Mouse (Mus musculus) forebrain, embryonic 11.5 days (tissue): ENCODE results near the gene 3110082I17Rik. TPM values are rescaled to one million over a fixed set of nuclear protein-coding genes. Genes with fewer than 3 reads are reported as not detected.

Experiments used
- ATAC-seq: fragments of 200-750 bp; cut with Nextera tagmentation; replicated peaks from 2 replicates; pipeline ENCODE4 v1.8.0; 2017; ENCODE audit warnings: moderate TSS enrichment; ENCODE audit not compliant: low FRiP score
- DNase-seq: peaks from one replicate; pipeline ENCODE4 v3.0.0-alpha.2; 2017; ENCODE audit warnings: low spot score
- H3K27ac ChIP-seq: fragments of 300-500 bp; sonication (generic); 2 replicates; pipeline ENCODE4 v1.5.1; 2014; ENCODE audit warnings: low read depth, low read length
- H3K27me3 ChIP-seq: fragments of 300-500 bp; sonication (generic); 2 replicates; pipeline ENCODE4 v1.6.1; 2014; ENCODE audit warnings: mild to moderate bottlenecking, low read length, mixed read lengths; ENCODE audit not compliant: control insufficient read depth, insufficient read depth
- H3K36me3 ChIP-seq: fragments of 300-500 bp; sonication (generic); 2 replicates; pipeline ENCODE4 v1.6.1; 2014; ENCODE audit warnings: mild to moderate bottlenecking, low read length, moderate library complexity, mixed read lengths; ENCODE audit not compliant: control insufficient read depth, insufficient read depth
- H3K4me1 ChIP-seq: fragments of 300-500 bp; sonication (generic); replicated peaks from 2 replicates; pipeline ENCODE4 v1.6.1; 2014; ENCODE audit warnings: low read length, mixed read lengths; ENCODE audit not compliant: control insufficient read depth, insufficient read depth
- H3K4me2 ChIP-seq: fragments of 300-500 bp; sonication (generic); 2 replicates; pipeline ENCODE4 v1.6.1; 2014; ENCODE audit warnings: low read depth, mild to moderate bottlenecking, low read length, moderate library complexity, mixed read lengths; ENCODE audit not compliant: severe bottlenecking
- H3K4me3 ChIP-seq: fragments of 300-500 bp; sonication (generic); 2 replicates; pipeline ENCODE4 v1.5.1; 2014; ENCODE audit warnings: low read depth, low read length
- H3K9ac ChIP-seq: fragments of 300-500 bp; sonication (generic); 2 replicates; pipeline ENCODE4 v1.6.1; 2014; ENCODE audit warnings: low read length
- H3K9me3 ChIP-seq: fragments of 300-500 bp; sonication (generic); 2 replicates; pipeline ENCODE4 v1.6.1; 2016; ENCODE audit warnings: low read length, mixed read lengths; ENCODE audit not compliant: control insufficient read depth
- WGBS: fragments of 180-500 bp; shearing (Covaris S2); extraction: QIAGEN DNeasy Blood & Tissue Kit; methylation state at CpG from one replicate; pipeline ENCODE4 v1.1.7; 2014; 5-methylcytosine and 5-hydroxymethylcytosine counted together
- polyA plus RNA-seq: library from polyadenylated mRNA; unstranded; fragments of >200 nt; fragmentation: Nextera tagmentation; extraction: Ambion mirVana; gene quantifications from 2 replicates; pipeline ENCODE4 v1.2.1, GENCODE M21; 2014

The 3110082I17Rik gene
- polyA plus RNA-seq, 1 experiment from 2014 or later = 38.5 TPM

DNA sequence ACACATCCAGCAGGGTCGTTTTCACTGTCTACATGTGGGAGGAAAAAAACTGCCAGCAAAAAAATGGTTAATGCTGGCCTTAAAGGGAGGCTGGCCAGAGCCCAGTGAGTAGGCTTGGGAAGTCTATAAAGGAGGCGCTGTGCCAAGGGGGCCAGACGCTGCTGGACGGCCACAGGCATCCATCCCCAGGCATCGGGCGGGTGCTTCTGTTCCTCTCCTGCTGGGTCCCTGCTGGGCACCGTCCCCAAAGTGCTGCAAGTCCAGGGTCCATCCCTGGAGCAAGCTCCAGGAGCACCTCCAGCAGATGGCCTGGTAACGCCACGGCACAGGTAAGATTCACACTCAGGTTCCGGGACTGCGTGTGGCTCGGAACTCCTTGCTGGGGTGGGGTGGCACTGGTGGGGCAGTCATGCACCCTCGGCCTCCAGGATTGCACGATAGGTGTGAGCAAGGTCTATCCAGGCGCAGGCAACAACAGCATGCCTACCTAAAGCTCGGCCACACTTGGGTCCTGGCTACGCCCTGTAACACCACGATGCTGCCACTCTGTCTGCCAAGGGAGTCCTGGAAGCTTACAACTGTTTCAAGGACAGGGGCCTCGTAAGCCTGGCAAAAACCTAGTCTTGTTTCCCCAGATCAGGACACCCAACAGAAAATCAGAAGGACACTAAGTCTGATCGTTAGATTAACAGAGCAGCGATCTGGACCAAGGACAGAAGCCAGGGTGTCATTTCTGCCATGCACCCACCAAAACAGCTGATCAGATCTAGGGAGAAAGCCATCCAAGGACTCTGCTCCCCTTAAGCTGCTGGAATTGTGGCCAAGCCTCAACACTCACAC is 37.1 kb downstream of the 3110082I17Rik start, which contains the start of gene Gper1:
Gene Gper1, plus strand, starts transcription at position 126 of the 840 bp plus-strand sequence.
- Histone ChIP-seq H3K4me1 (peaks cover 10% of the 10 kb centered on the region), H3K27me3 (no peaks in the 10 kb centered on the region), H3K4me2 (no peak within 1 kb of the TSS), H3K9me3 (no peaks in the 10 kb centered on the region), H3K9ac (peak within 1 kb of the TSS; percentile 44; the same call in 1 of the 2 replicates), H3K36me3 (no peaks in the 10 kb centered on the region; the same call in 1 of the 2 replicates), H3K4me3 (no peak within 1 kb of the TSS), H3K27ac (no peak within 1 kb of the TSS)
- DNase-seq = no peak
- ATAC-seq = no peak
- WGBS = 60% methylated on average over 21 of the region's 21 CpGs

DNA sequence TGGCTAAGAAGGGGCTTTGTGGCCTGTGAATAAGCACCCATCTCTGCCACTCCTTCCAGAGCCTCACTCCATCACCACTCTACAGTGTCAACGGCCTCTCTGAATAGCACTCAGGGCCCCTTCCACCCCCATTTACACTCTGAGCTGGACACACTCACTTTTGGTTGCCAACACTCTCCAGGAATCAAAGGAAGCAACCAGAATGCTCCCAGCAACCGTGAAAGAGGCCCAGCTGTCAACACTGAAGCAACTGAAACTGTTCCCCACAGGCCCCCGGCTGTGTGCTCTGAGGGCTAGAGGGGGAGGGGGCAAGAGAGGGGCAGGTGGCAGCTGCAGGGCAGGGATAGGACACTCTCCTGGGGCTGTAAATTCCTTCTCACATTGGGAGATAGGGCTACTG is 41.7 kb downstream of the 3110082I17Rik start:
- DNase-seq (no peak), ATAC-seq (0 out of 2 replicates have a peak, but pooled peaks have one; percentile 42)
- H3K4me1 ChIP-seq = peaks cover 12% of the 10 kb centered on the region
- H3K27me3 ChIP-seq = no peaks in the 10 kb centered on the region
- H3K36me3 ChIP-seq = no peaks in the 10 kb centered on the region
- 0 out of 2 replicates have a peak overlapping the region, but pooled peaks have one; percentile 20 for H3K9ac ChIP-seq
- peak overlapping the region; percentile 63 for H3K27ac ChIP-seq
- 19% methylated on average over 3 of the region's 3 CpGs for WGBS
- H3K9me3 ChIP-seq = no peaks in the 10 kb centered on the region
- H3K4me3 ChIP-seq = no peak overlapping the region
- H3K4me2 ChIP-seq = 0 out of 2 replicates have a peak overlapping the region, but pooled peaks have one; percentile 1

DNA sequence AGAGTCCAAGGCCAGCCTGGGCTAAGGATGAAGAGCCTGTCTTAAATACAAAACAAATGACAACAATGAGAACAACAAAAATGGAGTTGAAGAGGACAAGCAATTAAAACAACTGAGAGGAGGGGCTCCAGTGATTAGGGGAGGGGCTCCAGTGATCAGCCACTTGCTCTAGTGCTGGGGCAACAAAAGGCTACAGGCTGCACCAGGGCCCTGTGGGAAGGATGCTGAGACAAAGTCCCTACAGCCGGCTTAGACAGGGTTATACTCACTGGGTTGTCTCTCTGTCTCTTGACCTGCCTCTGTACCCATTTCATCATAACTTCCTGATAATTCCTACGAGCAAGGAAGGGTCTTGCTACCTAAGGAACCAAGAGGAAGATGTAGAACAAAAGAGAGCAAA is 42.2 kb downstream of the 3110082I17Rik start:
- H3K4me1 ChIP-seq = peaks cover 10% of the 10 kb centered on the region
- no peaks in the 10 kb centered on the region for H3K36me3 ChIP-seq
- ATAC-seq = no peak
- 65% methylated on average over 2 of the region's 2 CpGs for WGBS
- DNase-seq = no peak
- H3K4me2 ChIP-seq = no peak overlapping the region
- no peak overlapping the region for H3K9ac ChIP-seq
- peak overlapping the region; percentile 63 for H3K27ac ChIP-seq
- H3K27me3 ChIP-seq = no peaks in the 10 kb centered on the region
- no peaks in the 10 kb centered on the region for H3K9me3 ChIP-seq
- no peak overlapping the region for H3K4me3 ChIP-seq

DNA sequence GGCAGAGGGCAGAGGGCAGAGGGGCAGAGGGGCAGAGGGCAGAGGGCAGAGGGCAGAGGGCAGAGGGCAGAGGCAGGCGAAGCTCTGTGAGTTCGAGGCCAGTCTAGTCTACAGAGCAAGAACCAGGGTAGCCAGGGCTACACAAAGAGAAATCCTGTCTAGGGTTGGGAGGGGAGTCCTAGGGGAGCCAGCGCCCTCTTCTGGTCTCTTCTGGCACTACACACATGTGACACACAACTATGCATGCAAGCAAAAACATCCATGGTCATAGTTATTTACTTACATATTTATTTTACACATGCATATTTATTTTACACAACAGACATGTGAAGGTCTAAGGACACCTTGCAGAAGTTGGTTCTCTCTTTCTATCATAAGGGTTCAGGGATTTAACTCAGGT is 42.8 kb downstream of the 3110082I17Rik start:
- peaks cover 8% of the 10 kb centered on the region; the same call in 1 of the 2 replicates for H3K4me1 ChIP-seq
- 93% methylated on average over 3 of the region's 3 CpGs for WGBS
- DNase-seq = no peak
- H3K27me3 ChIP-seq = no peaks in the 10 kb centered on the region
- H3K4me2 ChIP-seq = no peak overlapping the region
- no peaks in the 10 kb centered on the region for H3K9me3 ChIP-seq
- no peak for ATAC-seq
- H3K9ac ChIP-seq = no peak overlapping the region
- no peaks in the 10 kb centered on the region for H3K36me3 ChIP-seq
- H3K27ac ChIP-seq = no peak overlapping the region
- H3K4me3 ChIP-seq = no peak overlapping the region

- 92% methylated on average over 4 of the region's 4 CpGs for WGBS
- Histone ChIP-seq H3K36me3 (no peaks in the 10 kb centered on the region), H3K4me1 (peaks cover 8% of the 10 kb centered on the region; the same call in 1 of the 2 replicates), H3K27ac (no peak overlapping the region), H3K4me2 (no peak overlapping the region), H3K4me3 (no peak overlapping the region), H3K9ac (no peak overlapping the region), H3K9me3 (no peaks in the 10 kb centered on the region), H3K27me3 (no peaks in the 10 kb centered on the region)
- no peak for ATAC-seq
- DNase-seq = no peak
Observed at GRCm38 (mm10) chr5:139416942-139417341, 43.4 kb downstream of the 3110082I17Rik start.

GRCm38 (mm10) chr5:139415001-139415400 is 45.3 kb downstream of the 3110082I17Rik start:
- 93% methylated on average over 5 of the region's 5 CpGs for WGBS
- DNase-seq = no peak

GRCm38 (mm10) chr5:139413545-139413944 is 46.8 kb downstream of the 3110082I17Rik start:
- Histone ChIP-seq H3K27ac (no peak overlapping the region), H3K27me3 (no peaks in the 10 kb centered on the region), H3K36me3 (no peaks in the 10 kb centered on the region), H3K4me2 (no peak overlapping the region), H3K4me1 (peaks cover 3% of the 10 kb centered on the region; the same call in 1 of the 2 replicates), H3K9ac (no peak overlapping the region), H3K4me3 (no peak overlapping the region), H3K9me3 (no peaks in the 10 kb centered on the region)
- no peak for ATAC-seq
- no peak for DNase-seq
- 87% methylated on average over 4 of the region's 4 CpGs for WGBS

More at GRCm38 (mm10) chr5:139415001-139415400, 45.3 kb downstream of the 3110082I17Rik start:
- no peak overlapping the region for H3K9ac ChIP-seq
- no peaks in the 10 kb centered on the region for H3K36me3 ChIP-seq
- H3K27me3 ChIP-seq = no peaks in the 10 kb centered on the region
- no peak overlapping the region for H3K4me2 ChIP-seq
- no peaks in the 10 kb centered on the region for H3K9me3 ChIP-seq
- no peak overlapping the region for H3K27ac ChIP-seq
- no peak for ATAC-seq
- no peak overlapping the region for H3K4me3 ChIP-seq
- peaks cover 8% of the 10 kb centered on the region; the same call in 1 of the 2 replicates for H3K4me1 ChIP-seq

DNA sequence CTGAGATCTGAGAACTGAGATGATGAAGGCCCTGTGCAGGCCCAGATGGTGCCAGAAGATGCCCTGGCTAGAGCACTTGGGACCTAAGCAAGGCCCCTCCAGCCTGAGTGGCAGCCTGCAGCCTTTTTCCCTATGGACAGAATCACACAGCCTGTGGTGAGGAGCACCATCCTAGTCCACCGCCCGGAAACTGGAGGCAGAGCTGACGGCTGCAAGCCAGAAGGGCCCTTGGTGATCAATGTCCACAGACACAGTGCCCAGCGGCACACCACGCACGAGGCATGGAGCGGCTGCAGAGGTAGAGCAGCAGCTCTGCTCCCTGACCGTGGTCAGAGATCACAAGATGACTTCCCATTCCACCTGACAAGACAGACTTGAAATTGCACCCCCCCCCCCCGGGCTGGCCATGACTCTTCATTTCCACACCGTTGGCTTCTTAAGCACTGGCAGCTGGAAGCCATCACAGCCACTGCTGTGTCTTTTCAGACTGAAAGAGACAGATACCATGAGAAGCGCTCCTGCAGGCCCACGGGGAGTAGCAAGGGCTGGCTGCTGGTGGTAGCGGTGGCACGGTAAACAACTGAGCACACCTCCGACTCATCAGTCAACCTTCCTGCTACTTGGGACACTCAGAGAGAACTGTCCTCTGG is 48.5 kb downstream of the 3110082I17Rik start:
- no peak overlapping the region for H3K4me2 ChIP-seq
- no peak overlapping the region for H3K9ac ChIP-seq
- DNase-seq (no peak), ATAC-seq (no peak)
- no peaks in the 10 kb centered on the region for H3K27me3 ChIP-seq
- 85% methylated on average over 15 of the region's 15 CpGs for WGBS
- no peak overlapping the region for H3K4me3 ChIP-seq
- no peaks in the 10 kb centered on the region for H3K9me3 ChIP-seq
- no peaks in the 10 kb centered on the region for H3K36me3 ChIP-seq
- H3K4me1 ChIP-seq = no peaks in the 10 kb centered on the region
- H3K27ac ChIP-seq = no peak overlapping the region
